Mouse (Mus musculus) stomach, postnatal 0 days (tissue): Measurements from ENCODE around the gene Nup210l.

Experiments used
- CTCF ChIP-seq: IDR thresholded peaks from 2 replicates; pipeline ENCODE4 v1.5.1; 2016; ENCODE audit warnings: antibody characterized with exemption, low read depth, mild to moderate bottlenecking, moderate library complexity
- EP300 ChIP-seq: optimal IDR thresholded peaks from 2 replicates; pipeline ENCODE3; 2016; ENCODE audit warnings: antibody characterized with exemption

DNA sequence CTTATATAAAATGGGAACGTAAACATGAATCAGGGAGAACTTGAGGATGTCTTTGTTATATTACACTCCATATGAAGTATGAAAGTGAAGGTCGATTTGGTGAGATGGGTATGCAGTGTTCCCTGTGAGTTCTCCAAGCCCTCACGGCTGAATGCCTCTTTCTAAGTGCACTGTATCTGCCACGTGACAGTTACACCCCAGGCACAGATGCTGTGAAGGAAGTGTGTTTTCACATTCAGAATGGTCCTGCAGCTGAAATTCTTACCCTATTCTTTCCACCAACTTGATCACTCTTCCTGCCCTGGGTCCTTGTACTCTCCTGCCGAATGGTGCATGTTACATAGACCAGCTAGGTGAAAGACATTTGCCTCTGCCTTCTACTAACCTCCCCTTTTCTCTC lies 6.0 kb upstream of the Nup210l start:
- TF ChIP-seq CTCF (no peak), EP300 (no peak)
